Mouse (Mus musculus) cerebellum, postnatal 4 days (tissue): Measurements from ENCODE around the gene Usp30.

Experiments
- DNase-seq, 2 experiments: peaks; one replicate each; pipeline ENCODE4 v3.0.0; 2022; ENCODE audit warnings: low spot score in 2 of 2, mixed read lengths in 1 of 2

Gene Usp30

DNA sequence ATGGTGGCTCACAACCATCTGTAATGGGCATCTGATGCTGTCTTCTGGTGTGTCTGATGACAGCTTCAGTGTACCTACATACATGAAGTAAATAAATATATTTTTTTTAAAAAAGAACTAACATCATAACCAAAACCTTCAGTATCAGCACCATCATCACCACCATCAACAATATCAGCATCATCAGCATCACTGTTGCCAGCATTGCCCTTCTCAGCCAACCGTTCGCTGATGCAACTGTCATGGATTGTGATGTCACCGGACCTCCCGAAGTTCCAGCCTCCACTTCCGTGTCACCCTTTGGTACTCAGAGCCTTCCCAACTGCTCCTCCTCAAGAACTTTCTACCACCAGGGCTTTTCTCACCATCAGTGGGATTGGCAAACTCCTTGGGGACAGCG, at the start of gene Usp30:
Gene Usp30 (plus strand): TSS at position 301 of the 400 bp plus-strand sequence.
- DNase-seq: no peak

DNA sequence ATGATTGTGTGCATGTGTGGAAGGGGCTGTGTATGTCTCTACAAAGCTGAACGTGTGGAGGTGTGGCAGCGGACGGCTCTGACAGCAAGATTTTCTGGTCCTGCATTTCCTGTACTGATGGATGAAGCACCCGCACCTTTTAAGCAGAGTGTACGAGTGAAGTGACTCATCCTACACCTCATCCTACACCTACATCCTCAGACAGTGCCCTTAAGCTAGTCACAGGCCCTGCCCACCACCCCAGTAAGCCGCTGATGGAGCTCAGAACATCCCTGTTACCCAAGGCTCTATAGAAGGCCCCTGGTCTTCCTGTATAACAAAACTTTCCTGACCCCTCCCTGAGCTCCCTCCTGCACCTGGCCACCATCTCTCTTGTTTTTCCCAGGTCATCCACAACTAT, 40.9 kb upstream of the Usp30 start:
- no peak for DNase-seq

DNA sequence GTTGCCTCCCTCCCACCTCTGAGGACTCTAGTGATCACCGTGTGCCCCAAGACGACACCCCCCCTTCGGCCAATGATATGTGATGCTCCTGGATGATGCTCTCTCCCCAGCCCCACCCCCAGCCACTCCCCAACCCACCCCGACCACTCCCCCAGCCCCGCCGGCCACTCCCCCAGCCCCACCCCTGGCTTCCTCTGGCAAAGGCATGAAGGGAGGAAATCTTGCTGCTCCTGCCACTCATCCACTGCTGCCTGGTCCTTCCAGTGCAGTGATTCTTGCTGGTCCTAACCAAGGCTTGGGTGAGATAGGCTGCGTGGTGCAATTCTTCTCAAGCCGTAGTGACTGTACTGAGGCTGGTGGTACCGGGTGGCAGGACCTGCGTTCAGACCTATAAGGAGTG, 40.4 kb upstream of the Usp30 start:
- DNase-seq: no peak

DNA sequence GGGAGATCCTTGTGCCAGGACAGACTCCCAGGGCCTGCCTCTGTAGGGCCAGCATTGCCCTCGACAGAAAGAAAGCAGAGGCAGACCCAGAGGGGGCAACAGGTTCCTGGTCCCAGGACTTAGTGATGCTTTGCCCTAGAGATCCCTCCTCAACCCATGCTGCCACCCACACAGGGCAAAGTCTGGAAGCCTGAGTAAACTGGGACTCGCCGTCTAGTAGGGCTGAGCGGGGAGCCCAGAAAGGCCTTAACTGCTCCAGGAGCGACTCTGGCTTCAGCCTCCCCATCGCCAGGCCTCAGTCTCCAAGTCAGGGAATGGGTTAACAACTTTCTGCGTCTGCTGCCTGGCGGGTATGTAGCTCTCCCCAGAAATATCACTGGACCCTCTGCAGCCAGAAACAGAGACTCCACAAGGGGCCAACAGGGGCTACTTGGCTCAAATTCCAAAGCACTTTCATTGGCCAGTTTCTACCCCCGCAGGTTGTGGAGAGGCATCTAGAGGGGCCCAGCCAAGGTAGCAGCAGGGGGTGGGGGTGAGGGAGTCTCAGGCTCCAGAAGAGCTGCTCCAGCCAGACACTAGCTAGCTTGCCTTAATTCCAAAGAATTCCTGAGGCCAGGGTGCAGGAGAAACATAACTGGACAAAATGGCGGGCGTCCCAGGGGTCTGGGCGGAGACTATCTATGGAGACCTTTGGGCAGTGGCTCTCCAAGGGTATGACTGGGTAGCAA, 37.9 kb upstream of the Usp30 start:
- DNase-seq: no peak

DNA sequence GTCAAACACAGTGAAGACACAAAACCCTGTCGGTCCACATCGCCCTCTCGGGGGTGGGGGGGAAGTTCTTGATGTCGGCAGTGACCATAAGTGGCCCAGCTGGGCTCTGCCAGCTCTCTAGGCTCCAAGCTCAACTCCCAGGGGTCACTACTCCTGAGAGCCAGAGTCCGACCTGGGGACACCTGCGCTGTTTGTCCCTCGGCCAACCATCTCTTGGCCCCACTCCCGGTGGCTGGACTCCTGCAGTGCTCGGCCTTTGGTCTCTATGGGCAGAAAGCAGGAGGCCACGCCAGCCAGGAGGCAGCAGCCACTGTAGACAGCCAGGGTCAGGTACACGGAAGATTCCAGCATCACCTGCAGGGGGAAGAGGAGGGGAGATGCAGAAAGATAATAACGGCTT, 37.1 kb upstream of the Usp30 start:
- no peak for DNase-seq

DNA sequence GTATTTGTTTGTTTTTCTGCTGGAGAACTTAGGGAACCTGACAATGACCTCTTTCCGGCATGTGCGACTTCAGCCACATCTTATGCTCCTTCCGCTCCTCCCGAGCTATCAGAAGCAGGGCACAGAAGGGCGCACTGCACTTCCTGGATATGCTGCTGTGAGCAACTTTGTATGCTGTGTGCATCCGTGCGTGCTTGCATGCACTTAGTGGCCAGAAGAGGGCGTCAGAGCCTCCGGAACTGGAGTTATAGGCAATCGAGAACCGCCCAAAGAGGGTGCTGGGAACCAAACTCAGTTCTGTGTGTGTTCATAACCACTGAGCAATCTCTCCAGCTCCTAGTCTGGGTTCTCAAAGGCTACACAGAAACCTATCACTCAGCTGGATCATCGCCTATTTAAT, 34.6 kb upstream of the Usp30 start:
- no peak for DNase-seq

DNA sequence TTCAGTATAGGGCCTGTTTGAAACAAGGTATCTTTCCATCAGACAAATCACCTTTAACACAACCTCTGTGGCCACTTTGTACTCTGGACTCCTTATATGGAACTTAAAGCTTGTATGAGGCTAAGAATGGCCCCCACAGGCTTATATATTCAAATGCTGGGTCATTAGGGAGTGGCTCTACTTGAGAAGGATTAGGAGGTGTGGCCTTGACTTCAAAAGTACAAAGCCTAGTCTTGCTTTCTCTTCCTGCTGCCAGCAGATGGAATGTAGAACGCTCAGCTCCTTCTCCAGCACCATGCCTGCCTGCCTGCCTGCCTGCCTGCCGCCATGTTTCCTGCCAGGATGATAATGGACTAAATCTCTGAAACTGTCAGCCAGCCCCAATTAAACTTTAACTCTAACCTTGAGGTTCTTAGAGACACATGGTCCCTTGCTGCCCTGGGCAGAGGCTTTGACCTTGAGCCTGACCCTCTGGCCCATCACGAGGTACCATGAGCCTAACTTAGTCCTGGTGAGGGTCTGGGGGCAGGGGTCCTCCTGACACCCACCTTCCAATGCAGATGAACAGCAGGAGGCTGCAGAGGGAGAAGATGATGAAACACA, 33.0 kb upstream of the Usp30 start:
- DNase-seq: no peak

DNA sequence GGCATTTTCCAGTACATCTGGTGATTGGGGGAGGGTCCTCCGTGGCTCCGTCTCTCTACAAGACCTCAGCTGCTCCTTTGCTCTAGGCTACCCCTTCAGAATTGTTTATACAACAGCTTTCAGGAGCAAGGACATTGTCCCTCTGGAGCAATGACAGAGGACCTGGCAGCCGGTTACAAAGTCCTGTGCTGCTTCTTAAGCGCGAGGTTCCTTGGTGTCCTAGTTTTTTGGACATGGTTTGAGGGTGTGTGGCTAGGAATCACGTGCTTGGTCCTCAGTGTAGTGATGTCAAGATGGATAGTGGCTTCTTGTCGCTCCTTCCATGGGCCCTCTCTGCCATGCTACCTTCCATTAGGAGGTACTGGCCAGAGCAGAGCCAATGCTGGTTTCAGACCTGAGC, 30.9 kb upstream of the Usp30 start:
- no peak for DNase-seq

DNA sequence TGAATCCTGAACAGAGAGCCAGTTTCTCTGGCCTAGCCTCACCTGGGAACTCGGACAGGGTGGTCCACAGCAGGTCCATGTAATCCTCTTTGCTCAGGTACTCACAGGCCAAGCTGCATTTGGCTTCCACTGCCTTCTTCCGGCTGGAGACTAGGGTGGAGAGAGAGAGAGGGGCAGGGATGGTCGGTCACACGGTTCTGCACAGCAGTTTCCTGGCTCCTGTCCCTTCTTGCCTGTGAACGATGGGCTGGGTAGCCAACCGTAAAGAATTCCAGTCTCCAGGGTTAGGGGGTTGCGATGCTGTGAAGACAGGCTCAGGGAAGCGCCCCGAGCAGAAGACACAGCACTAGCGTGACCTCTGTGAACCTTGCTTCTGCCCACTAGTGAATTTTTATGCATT, 30.1 kb upstream of the Usp30 start:
- DNase-seq: no peak

DNA sequence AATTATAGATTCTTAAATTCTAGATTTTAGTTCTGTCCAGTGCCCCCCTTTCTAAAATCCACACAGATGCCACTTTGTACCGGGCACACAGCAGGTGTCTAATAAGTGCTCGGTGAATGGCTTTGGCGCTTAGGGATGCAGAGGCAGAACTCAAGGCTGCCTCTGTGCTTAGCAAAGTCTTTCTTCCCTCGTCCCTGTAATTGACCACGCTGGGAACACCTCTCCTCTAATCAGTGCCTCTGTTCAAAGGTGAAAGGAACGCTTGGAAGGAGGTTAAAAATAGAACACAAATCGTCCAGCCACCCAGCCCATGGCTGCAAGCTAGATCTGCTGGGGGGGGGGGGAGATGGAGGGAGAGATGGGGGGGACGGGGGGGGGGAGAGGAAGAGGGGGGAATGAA, 24.8 kb upstream of the Usp30 start:
- DNase-seq: no peak

DNA sequence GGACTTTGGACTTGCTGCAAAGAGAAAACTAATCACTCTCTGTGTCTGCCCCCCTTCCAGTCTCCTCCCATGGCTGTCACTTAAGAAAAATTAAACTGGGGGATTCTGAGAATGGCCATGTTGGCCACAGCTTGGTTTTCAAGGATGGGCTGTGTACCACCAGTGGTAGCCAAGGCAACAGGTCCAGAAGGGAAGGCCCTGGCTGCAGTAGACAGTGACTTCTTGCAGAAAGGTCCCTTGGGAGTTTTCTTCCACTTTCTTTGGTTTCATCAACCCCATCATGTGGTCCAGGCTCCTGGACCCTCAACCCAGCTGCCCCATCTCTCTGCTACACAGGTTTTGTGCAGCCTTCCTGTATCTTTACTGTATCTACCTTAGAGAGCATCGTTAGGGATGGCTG, 24.4 kb upstream of the Usp30 start:
- no peak for DNase-seq

DNA sequence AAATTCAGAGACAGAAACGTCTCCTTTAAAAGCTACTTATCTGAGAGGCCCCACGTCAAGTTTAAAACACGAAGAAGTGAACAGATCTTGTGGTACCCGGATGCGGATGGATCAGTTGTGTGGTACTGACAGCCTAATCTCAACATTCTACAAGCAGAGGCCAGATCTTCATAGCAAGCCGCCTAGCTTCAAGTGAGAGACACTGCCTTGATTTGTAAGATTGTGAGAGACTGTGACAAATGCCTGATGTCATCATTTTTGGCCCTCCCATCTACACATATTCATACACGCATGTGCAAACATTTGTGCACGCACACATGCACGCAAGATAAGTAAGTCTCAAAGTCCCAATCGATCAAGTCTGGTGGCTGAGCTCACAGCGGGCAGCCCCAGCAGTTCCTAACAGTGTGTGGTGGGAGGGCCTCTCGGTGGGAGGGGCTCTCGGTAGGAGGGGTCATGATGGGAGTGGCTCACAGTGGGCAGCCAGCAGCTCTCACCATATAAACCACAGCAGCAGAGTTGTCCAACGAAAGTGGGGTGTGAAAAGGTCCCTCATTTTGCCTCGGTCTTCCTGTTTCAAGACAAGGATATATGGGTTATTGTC, 23.8 kb upstream of the Usp30 start:
- no peak for DNase-seq

DNA sequence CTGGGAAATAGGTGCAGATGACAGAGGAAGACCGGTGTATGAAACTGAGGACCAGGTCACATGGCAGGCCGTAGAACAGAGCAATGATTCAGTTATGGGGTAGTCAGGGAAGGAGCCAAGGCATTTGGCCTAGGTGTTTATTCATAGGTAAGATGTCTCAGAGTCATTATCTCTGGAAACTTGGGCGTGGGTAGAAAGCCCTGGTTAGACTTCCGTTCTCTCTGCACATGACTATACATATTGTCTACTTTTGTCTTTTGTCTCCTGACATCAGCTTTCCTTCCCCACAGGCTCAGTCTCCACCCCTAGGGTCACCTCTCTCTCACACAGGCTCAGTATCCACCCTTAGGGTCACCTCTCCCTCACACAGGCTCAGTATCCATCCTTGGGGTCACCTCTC, 21.5 kb upstream of the Usp30 start:
- no peak for DNase-seq

DNA sequence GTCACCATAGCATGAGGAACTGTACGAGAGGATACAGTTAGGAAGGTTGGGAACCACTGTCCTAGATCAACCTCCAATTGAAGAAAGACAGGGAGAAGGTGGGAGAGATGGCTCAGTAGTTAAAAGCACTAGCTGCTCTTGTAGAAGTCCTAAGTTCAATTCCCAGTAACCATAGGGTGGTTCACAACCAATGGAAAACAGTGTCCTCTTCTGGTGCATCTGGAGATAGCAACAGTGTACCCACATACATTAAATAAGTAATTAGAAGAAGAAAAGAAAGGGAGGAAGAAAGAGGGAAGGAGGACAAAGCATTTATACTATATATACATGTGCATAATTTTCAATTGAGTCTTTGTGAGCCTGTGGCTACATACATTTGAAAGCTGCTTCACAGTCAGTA, 20.1 kb upstream of the Usp30 start:
- DNase-seq: no peak

DNA sequence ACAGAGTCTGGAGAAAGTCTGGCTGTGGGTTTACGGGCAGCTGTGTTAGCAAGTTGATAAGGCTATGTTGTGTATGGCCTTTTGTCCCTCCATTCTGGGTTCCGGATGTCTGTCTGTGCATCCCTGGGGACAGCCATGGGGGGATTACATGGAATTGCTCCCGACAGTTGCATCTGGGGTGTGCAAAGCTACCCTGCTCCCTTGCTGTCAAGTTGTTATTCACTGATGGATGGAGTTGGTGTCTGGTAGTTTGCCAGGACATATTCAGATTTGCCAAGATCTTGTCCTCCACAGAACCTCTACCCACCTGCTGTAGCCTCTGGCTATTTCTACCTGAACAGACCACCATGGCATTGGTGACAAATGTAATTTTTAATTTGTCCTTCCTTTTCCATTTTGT, 19.1 kb upstream of the Usp30 start:
- peak in 1 of 2 experiments; percentile 26 for DNase-seq

DNA sequence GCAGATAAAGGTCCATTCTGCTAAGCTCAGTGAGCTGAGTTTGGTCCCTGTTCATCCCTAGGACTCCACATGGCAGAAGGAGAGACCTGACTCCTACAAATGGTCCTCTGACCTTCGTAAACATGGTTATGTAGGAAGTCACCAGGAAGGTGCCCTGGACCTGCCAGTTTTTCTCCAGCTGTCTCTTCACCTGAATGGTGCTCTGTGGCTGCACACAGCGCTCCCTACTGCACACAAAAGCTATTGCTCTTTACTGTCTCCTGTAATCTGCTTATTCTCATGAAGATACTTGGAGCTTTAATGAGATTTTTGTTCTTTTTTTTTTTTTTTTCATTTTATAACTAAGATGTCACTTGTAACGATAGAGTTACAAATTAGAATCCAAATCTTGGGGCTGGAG, 18.7 kb upstream of the Usp30 start:
- no peak for DNase-seq

DNA sequence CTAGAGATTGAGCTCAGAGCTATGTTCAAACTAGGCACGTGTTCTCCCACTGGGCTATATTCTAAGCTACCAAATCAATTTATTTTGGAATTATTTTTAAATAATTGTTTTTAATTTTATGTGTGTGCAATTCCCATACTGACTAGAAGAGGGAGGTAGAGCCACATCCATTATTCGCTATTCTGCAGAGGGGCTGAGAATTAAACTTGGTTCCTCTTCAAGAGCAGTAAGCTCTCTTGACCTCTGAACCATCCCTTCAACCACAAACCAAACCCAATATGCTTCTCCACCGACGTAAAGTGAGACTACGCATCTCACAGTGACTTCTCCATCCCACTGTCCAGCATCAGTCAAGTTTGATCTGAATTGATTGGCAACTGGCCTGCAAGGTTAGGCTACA, 18.1 kb upstream of the Usp30 start:
- no peak for DNase-seq

DNA sequence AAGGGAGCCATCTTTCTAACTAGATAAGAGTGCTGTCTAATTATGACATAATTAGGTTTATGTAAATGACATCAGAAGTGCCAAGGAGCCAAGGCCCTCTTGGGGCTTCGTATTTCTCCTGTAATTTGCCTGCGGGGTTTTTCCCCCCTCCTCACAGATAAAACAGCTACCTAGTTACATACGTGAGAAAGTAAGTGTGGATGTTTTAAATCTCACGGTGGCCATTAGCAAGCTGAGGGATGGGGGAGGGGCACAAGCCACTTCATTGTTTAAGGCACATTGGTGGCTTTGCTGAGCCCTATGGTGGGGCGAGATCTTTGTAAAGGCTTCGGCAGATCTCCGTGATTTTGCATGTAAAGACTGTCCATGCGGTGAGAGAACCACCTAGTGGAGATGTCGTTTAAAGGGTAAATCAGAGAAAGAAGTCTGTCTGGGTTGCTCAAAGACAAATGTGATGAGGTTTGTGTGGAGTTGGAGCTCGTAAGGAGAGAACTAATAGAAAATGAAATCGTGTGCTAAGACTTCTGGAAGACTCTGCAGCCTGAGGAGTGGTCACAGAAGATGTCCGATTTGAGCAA, 16.4 kb upstream of the Usp30 start:
- DNase-seq: no peak

DNA sequence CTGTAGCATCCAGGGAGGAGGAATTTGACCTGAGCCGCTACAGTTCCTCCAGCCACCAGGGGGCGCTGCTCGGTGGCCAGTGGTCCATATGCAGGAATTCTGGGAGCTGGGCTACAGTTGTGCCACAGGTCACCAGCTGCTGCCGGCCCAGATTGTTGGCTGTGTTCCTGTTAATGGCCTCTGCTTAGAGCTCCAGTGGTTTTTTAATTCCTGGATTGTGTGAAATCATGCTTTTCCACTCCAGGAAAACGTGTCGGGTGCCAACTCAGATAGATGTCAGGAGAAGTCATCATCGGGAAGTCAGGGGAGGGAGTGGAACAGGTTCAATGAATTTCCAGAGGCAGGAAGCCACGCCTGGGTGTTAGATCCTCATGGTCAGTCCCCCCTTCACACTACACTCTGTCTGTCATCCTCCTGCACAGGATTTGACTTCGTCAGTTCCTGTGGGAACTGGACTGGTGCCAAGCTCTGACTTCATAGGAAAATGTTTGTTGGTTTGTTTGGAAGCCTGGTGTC, 13.0 kb upstream of the Usp30 start:
- DNase-seq: peak; percentile 55 to 66

DNA sequence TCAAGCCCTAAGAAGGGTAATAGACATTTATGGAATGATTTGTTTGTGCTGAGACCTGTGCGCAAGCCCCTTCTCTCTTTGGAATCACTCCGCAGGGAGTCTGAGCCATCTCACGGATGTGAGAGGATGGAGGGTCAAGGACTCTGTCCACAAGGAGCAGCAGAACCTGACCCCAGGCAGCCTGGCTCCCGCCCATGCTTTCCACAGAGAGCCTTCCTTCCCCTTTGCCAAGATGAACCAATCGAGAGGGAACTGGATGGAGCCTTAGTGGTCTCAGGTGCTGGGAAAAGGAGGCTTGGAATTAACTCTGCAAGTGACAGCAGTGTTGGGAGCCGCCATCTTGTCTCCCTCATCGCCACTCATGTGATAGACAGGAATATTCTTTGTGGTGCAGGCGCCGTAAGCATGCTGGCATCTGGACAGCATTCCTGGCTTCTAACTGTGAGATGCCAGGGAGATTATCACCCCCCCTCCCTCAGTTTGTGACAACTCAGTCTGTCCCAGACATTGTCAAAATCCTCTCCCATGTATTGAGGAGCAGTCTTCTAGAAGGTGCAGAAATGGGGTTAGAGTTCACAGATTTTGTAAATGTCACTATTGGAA, 8.0 kb upstream of the Usp30 start:
- no peak for DNase-seq

DNA sequence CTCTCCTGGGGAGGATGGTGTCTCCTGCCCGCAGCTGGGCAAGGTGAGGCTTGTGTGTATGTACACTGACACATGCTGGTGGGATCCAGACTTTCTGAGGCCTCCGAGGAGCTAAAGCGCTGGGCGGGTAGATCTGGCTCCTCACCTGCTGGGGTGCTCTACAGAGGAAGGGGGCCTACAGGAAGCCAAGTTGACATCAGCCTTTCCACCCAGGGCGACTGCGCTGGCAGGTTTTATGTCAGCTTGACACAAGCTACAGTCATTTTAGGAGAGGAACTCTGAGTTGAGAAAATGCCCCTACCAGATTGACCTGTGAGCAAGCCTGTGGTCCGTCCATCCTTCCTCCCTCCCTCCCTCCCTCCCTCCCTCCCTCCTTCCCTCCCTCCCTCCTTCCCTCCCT, 3.6 kb upstream of the Usp30 start:
- DNase-seq: no peak

DNA sequence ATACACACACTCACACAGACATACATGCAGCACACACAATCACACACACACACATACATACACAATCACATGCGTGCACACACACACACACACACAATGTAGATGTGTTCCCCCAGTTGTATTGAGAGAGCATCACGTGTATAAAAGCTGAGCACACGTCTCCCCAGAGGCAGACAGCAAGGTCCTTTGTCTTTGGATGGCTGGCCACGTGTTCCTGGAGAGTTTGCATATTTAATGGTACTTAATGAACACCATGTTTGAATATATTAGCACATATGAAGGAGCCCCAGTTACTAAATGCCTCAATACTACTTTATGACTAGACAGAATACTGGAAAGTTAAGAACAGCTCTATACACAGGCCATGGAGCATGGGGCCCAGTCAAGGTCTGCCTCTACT, 1.3 kb upstream of the Usp30 start:
- no peak for DNase-seq
